Mouse (Mus musculus): ENCODE results near the gene Slc45a1.

- no peak for TF ChIP-seq CTCF (IDR thresholded peaks at IDR 0.05; ENCODE audit: low read depth)
- TF ChIP-seq EP300 (optimal IDR thresholded peaks at IDR 0.05): no peak
Measured at GRCm38 (mm10) chr4:150624933-150625332, 27.0 kb downstream of the Slc45a1 start.
